Mouse (Mus musculus): ENCODE results near the gene Preb. TPM values are rescaled to one million over a fixed set of nuclear protein-coding genes. Genes with fewer than 3 reads are reported as not detected.

The Preb gene
- polyA plus RNA-seq, 1 experiment from 2014 or later, result 125 TPM

DNA sequence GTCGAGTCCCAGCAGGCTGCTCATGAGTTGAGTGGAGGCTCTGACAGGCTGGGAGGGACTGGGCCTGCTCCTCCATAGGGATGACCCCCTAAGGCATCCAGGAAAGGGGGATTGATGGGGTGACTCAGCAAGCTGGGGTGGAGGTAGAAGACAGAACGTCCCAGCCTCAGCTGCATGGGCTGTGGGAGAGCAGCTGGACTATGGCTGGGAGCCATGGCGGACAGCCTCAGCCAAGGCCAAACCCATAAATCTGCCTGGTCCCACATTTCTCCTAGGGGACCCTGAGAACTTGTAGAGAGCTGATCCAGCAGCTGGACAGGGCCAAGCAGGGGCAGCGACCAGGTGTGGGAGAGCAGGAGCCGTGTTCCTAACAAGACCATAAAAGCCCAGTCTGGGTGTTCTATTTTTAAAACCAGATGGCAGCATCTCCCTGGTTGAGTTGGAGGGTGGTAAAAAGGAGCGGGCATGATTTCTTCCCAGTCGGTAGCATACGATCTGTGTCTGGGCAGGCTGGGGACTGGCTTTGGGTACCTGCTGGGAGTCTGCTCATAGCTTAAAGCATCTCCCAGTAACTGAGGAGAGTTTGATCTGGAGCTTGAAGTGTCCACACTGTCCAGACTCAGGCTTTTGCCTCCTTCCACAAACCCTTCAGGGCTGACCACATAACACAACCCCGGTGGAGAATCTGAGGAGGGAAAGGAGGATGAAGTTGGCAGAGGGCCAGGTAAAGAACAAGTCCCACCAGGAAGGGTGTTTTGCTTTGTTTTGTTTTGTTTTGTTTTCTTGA lies 14.9 kb upstream of the Preb start:
- H3K9ac ChIP-seq, result no peak overlapping the region
- no peaks in the 10 kb centered on the region for H3K27me3 ChIP-seq
- H3K4me3 ChIP-seq (replicated peaks), result no peak overlapping the region
- H3K27ac ChIP-seq (replicated peaks), result no peak overlapping the region
- no peak overlapping the region for H3K4me2 ChIP-seq (replicated peaks)
- no peaks in the 10 kb centered on the region for H3K36me3 ChIP-seq
- 64% methylated on average over 9 of the region's 9 CpGs for WGBS
- H3K9me3 ChIP-seq (replicated peaks), result no peaks in the 10 kb centered on the region
- no peak for ATAC-seq (ENCODE audit: insufficient number of reproducible peaks, low FRiP score, low TSS enrichment, low read depth)
- H3K4me1 ChIP-seq, result no peaks in the 10 kb centered on the region

DNA sequence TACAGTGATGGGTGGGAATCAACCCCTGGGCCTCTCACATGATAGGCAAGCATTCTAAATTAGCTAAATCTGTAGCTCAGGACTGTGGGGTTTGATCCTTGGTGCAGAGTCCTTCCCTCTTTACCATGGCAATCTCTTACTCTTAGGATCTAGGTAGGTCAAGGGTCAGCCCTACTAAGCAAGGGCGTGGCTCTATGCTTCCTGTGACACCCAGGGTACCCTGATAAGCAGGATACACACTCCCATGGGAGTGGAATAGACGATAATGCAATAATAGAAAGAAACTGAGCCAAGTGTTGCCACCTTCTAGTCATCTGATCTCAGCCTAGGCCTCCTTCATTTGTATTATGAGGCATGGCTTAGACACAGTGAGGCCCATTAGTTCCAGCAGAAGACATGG lies 9.3 kb upstream of the Preb start:
- no peaks in the 10 kb centered on the region for H3K9me3 ChIP-seq (replicated peaks)
- ATAC-seq (ENCODE audit: insufficient number of reproducible peaks, low FRiP score, low TSS enrichment, low read depth), result no peak
- no peak overlapping the region for H3K9ac ChIP-seq
- H3K27me3 ChIP-seq, result no peaks in the 10 kb centered on the region
- no peak overlapping the region for H3K4me3 ChIP-seq (replicated peaks)
- 73% methylated on average over 2 of the region's 2 CpGs for WGBS
- no peaks in the 10 kb centered on the region for H3K36me3 ChIP-seq
- no peak overlapping the region for H3K4me2 ChIP-seq (replicated peaks)
- H3K27ac ChIP-seq (replicated peaks), result no peak overlapping the region
- H3K4me1 ChIP-seq, result no peaks in the 10 kb centered on the region

DNA sequence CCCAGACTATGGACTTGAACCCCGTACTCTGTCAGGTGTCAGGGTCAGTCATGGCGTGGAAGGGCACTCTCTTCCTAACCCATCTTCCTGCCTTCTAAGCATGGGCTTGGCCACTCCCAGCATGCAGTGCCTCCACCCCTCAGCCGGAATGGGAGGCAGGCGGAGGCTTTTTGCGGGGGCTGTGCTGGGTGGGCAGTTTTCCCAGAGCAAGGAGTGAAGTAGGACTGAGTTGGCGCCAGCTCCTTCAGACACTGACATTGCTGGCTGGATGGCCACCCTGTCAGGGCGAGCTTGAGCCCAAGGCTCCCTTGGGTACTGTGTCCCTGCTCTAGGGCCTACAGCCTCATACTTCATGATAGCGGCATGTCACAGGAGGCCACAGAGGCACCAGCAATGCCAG lies 8.3 kb upstream of the Preb start, which contains the start of gene Tcf23:
Gene Tcf23 (plus strand): TSS at position 247 of the 400 bp plus-strand sequence.
- Histone ChIP-seq H3K36me3 (no peaks in the 10 kb centered on the region), H3K27ac (replicated peaks) (no peak within 1 kb of the TSS), H3K4me2 (replicated peaks) (no peak within 1 kb of the TSS), H3K4me3 (replicated peaks) (no peak within 1 kb of the TSS), H3K27me3 (no peaks in the 10 kb centered on the region), H3K4me1 (no peaks in the 10 kb centered on the region), H3K9me3 (replicated peaks) (no peaks in the 10 kb centered on the region), H3K9ac (no peak within 1 kb of the TSS)
- 69% methylated on average over 8 of the region's 8 CpGs for WGBS
- ATAC-seq (ENCODE audit: insufficient number of reproducible peaks, low FRiP score, low TSS enrichment, low read depth), result no peak

DNA sequence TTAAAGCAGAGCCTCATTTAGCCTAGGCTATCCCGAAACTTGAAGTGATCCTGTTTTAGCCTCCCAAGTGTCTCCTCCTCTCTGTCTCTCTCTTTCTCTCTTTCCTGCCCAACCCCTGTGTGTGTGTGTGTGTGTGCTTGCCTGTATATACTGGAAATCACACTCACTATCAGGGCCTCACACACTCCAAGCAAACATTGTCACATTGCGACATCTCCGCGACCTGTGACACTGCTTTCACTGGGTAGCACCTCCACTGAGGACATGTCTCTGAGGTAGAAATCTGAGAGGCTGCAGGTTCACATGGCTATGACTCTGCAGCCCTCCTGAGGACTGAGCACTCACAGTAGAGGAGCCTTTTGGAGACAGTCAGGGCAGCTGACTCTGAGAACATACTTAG lies 6.0 kb upstream of the Preb start:
- Histone ChIP-seq H3K4me2 (replicated peaks) (no peak overlapping the region), H3K27ac (replicated peaks) (no peak overlapping the region), H3K27me3 (no peaks in the 10 kb centered on the region), H3K9ac (no peak overlapping the region), H3K4me3 (replicated peaks) (no peak overlapping the region), H3K4me1 (no peaks in the 10 kb centered on the region), H3K9me3 (replicated peaks) (no peaks in the 10 kb centered on the region), H3K36me3 (no peaks in the 10 kb centered on the region)
- 91% methylated on average over 4 of the region's 4 CpGs for WGBS
- no peak for ATAC-seq (ENCODE audit: insufficient number of reproducible peaks, low FRiP score, low TSS enrichment, low read depth)

DNA sequence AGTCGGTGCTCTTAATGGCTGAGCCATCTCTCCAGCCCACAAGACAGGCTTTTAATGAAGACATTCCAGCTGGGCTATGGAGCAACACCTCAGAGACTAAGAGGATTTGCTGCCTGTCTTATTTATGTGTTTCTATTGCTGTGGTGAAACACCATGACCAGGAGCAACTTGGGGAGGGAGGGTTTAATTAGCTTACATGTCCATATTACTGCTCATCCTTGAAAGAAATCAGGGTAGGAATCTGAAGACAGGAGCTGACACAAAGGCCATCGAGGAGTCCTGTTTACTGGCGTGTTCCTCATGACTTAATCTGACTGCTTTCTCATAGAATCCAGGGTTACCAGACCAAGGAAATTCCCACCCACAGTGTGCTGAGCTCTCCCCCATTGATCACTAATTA lies 3.8 kb upstream of the Preb start:
- ATAC-seq (ENCODE audit: insufficient number of reproducible peaks, low FRiP score, low TSS enrichment, low read depth), result no peak
- Histone ChIP-seq H3K27me3 (no peaks in the 10 kb centered on the region), H3K4me3 (replicated peaks) (no peak overlapping the region), H3K9me3 (replicated peaks) (no peaks in the 10 kb centered on the region), H3K4me1 (peaks cover 6% of the 10 kb centered on the region), H3K4me2 (replicated peaks) (no peak overlapping the region), H3K27ac (replicated peaks) (no peak overlapping the region), H3K9ac (no peak overlapping the region), H3K36me3 (0 out of 2 replicates have a peak, but pooled peaks cover under 1% of the 10 kb centered on the region)
- WGBS, result 70% methylated on average over 3 of the region's 3 CpGs

DNA sequence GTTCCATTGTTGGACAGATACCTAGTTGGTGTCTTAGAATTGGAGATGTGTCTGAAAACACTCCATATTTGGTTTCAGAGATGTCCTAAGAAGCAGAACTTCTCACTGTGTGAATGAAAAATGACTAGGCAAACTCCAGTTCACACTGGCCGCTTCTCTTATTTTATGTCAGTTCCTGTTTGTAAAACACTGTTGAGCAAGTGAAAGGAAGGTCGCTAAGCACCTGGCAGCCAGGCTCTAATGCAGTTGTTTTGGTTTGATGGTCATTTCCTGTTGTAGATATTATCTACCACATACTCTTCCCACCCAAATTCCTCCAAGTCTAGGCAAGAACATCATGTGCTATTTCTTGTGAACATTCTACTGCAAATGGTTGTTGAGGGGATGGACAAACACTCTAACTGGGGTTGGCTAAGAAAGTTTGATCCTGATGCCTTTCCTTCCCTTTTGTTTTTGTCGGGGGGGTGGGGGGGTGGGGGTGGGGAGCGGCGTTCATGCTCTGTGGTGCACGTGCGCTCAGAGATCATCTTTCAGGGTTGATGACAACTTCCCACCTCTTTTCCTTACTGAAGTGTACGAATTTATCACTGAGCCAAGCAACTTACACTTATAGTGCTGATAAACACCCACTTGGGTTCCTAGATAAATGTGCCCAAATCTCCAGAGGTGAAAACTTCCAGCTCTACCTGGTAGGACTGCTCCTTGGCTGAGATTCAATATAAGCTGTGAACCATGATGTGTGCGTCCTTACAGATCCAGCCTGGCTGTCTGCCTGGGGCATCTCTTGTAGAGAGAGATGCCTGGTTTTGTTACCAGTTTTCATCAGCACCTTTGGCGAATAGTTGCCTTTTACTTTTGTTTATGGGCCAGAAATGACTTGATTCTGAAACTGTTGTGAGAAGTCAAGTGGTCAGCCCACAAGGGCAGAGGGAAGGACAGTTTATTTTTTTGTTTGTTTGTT lies 1.7 kb upstream of the Preb start:
- no peak overlapping the region for H3K4me3 ChIP-seq (replicated peaks)
- H3K4me1 ChIP-seq, result peaks cover 21% of the 10 kb centered on the region
- no peaks in the 10 kb centered on the region for H3K9me3 ChIP-seq (replicated peaks)
- peaks cover 17% of the 10 kb centered on the region for H3K36me3 ChIP-seq
- no peak overlapping the region for H3K27ac ChIP-seq (replicated peaks)
- ATAC-seq (ENCODE audit: insufficient number of reproducible peaks, low FRiP score, low TSS enrichment, low read depth), result no peak
- 74% methylated on average over 10 of the region's 10 CpGs for WGBS
- no peak overlapping the region for H3K4me2 ChIP-seq (replicated peaks)
- no peak overlapping the region for H3K9ac ChIP-seq
- no peaks in the 10 kb centered on the region for H3K27me3 ChIP-seq

DNA sequence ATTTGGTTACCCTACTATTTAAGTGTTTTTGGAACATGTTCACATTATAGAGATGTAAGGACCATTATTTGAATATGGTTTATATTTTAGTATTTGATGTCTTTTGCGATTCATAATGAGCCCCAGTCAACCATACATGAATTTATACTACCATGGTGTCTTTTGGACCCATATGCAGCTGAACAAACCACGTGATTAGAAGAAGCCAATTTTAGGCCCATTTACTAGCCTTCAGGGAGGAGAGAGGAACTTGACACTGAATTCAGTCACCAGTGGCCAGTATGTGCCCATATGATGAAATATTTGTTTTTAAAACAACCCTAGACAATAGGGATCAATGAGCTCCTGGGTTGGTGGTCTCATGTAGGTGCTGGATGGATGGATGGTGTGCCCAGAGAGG lies 653 bp upstream of the Preb start:
- no peak for ATAC-seq (ENCODE audit: insufficient number of reproducible peaks, low FRiP score, low TSS enrichment, low read depth)
- Histone ChIP-seq H3K4me3 (replicated peaks) (peak overlapping the region; percentile 85), H3K4me1 (peaks cover 21% of the 10 kb centered on the region), H3K9ac (no peak overlapping the region), H3K36me3 (peaks cover 20% of the 10 kb centered on the region), H3K27me3 (no peaks in the 10 kb centered on the region), H3K27ac (replicated peaks) (no peak overlapping the region), H3K9me3 (replicated peaks) (no peaks in the 10 kb centered on the region), H3K4me2 (replicated peaks) (peak overlapping the region; percentile 74)
- WGBS, result 82% methylated on average over 2 of the region's 2 CpGs

DNA sequence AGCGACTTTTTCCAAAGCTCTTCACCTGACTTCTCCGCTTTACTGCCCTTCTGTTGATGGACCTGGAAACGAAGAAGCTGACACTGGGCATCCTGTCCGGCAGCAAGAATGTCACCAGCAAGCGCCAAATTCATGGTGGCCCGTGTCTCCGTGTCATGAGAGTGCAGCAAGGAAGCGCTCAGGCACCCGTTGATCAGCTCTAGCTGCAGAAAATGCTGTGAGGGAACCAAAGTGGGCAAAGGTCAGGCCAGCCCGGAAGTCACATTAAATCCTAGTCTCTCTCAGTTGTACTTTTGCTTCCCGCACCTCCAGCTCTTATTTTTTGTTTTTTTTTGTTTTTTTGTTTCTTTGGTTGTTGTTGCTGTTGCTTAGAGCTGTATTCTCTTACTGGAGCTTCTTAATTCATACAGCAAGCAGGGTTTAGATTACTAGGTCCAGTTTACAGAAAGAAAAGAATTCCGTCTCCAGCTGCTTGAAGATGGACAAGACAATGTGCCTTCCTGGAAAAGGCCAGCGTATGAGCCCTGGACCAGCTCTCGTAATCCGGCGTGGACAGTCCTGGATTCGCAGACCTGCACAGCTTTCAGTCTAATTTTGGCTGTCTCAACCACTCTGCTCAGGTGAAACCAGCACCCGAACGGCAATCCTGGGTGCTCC lies 835 bp downstream of the Preb start:
- no peaks in the 10 kb centered on the region for H3K9me3 ChIP-seq (replicated peaks)
- no peak for ATAC-seq (ENCODE audit: insufficient number of reproducible peaks, low FRiP score, low TSS enrichment, low read depth)
- H3K4me2 ChIP-seq (replicated peaks), result peak overlapping the region; percentile 74
- H3K4me3 ChIP-seq (replicated peaks), result peak overlapping the region; percentile 85
- peak overlapping the region; percentile 91 for H3K27ac ChIP-seq (replicated peaks)
- no peaks in the 10 kb centered on the region for H3K27me3 ChIP-seq
- peaks cover 35% of the 10 kb centered on the region for H3K36me3 ChIP-seq
- 31% methylated on average over 19 of the region's 19 CpGs for WGBS
- peak overlapping the region; percentile 70 for H3K9ac ChIP-seq
- peaks cover 21% of the 10 kb centered on the region for H3K4me1 ChIP-seq

DNA sequence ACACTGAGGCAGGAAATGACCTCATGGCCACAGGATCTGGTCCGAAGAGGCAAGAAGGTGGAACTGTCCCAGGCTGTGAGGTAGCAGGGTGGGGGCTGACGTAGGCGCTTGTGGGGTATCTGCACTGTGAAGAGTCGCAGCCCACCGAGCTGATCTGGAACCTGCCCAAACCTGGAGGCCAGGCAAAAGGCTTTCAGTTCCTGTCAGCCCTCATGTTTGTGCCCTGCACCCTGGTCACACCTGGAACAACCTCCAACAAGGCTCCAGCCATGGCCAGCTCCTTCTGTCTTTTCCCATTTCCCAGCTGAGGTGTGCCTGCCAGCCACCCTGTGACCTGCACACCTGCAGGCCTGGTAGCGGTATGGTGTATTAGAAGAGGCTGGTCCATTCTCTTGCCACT lies 2.3 kb downstream of the Preb start:
- peaks cover 50% of the 10 kb centered on the region for H3K36me3 ChIP-seq
- H3K4me3 ChIP-seq (replicated peaks), result no peak overlapping the region
- H3K4me1 ChIP-seq, result peaks cover 21% of the 10 kb centered on the region
- H3K9ac ChIP-seq, result no peak overlapping the region
- H3K27me3 ChIP-seq, result no peaks in the 10 kb centered on the region
- no peak overlapping the region for H3K27ac ChIP-seq (replicated peaks)
- no peak overlapping the region for H3K4me2 ChIP-seq (replicated peaks)
- no peak for ATAC-seq (ENCODE audit: insufficient number of reproducible peaks, low FRiP score, low TSS enrichment, low read depth)
- 95% methylated on average over 6 of the region's 6 CpGs for WGBS
- no peaks in the 10 kb centered on the region for H3K9me3 ChIP-seq (replicated peaks)

DNA sequence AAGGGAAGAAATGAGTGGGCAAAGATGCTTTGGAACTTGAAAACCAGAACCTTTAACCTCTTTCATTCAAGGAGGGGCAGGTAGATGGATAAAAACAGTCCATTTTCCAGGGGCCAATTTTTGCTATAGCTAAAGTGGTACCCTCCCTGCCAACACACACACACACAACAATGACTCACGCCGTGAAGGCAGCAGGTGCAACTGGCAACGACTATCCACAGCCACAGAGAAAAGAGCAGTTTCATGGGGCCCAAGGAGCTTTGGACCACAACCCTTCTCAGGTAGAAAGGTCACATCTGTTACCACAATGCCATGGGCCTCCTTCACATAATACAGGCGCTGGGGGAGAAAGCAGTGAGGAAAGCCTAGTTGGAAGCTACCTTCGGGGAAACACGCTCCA lies 4.4 kb downstream of the Preb start:
- H3K27ac ChIP-seq (replicated peaks), result no peak overlapping the region
- peaks cover 24% of the 10 kb centered on the region for H3K4me1 ChIP-seq
- H3K4me2 ChIP-seq (replicated peaks), result no peak overlapping the region
- H3K4me3 ChIP-seq (replicated peaks), result no peak overlapping the region
- H3K9me3 ChIP-seq (replicated peaks), result no peaks in the 10 kb centered on the region
- H3K9ac ChIP-seq, result no peak overlapping the region
- no peak for ATAC-seq (ENCODE audit: insufficient number of reproducible peaks, low FRiP score, low TSS enrichment, low read depth)
- no peaks in the 10 kb centered on the region for H3K27me3 ChIP-seq
- peaks cover 58% of the 10 kb centered on the region for H3K36me3 ChIP-seq
- 94% methylated on average over 6 of the region's 6 CpGs for WGBS

DNA sequence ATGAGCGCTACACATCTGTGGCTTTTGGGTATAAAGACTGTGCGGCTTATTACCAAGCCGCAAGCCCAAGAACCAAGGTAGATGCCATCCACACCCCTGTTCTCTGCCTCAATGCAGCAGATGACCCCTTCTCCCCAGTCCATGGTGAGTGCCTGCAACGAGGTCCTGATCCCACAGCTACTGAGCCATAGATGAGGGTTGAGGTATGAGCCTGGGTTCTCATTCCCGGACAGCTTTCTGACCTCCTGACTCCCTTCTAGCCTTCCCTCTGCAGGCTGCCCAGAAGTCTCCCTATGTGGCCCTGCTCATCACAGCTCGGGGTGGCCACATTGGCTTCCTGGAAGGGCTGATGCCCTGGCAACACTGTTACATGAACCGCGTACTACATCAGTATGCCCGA lies 5.6 kb downstream of the Preb start:
- Histone ChIP-seq H3K27ac (replicated peaks) (no peak overlapping the region), H3K9ac (no peak overlapping the region), H3K4me1 (peaks cover 32% of the 10 kb centered on the region), H3K9me3 (replicated peaks) (no peaks in the 10 kb centered on the region), H3K4me3 (replicated peaks) (no peak overlapping the region), H3K4me2 (replicated peaks) (no peak overlapping the region), H3K27me3 (no peaks in the 10 kb centered on the region), H3K36me3 (peaks cover 58% of the 10 kb centered on the region)
- WGBS, result 95% methylated on average over 9 of the region's 9 CpGs
- ATAC-seq (ENCODE audit: insufficient number of reproducible peaks, low FRiP score, low TSS enrichment, low read depth), result no peak

Measured in embryonic facial prominence, embryonic 15.5 days (tissue).